Mouse (Mus musculus) intestine, embryonic 16.5 days (tissue): ENCODE results near the gene 1700015F17Rik. TPM values are rescaled to one million over a fixed set of nuclear protein-coding genes. Genes with fewer than 3 reads are reported as not detected.

Experiments
- ATAC-seq: fragments of 200-750 bp; cut with Nextera tagmentation; 2 replicates; pipeline ENCODE4 v1.8.0; 2017; ENCODE audit warnings: moderate TSS enrichment, moderate library complexity
- H3K27ac ChIP-seq: fragments of 300-500 bp; sonication (generic); 2 replicates; pipeline ENCODE4 v1.5.1; 2014; ENCODE audit warnings: mild to moderate bottlenecking, low read length
- H3K27me3 ChIP-seq: fragments of 300-500 bp; sonication (generic); replicated peaks from 2 replicates; pipeline ENCODE4 v1.6.1; 2014; ENCODE audit warnings: low read length, control low read depth, mixed read lengths; ENCODE audit not compliant: control insufficient read depth, insufficient read depth
- H3K36me3 ChIP-seq: fragments of 300-500 bp; sonication (generic); 2 replicates; pipeline ENCODE4 v1.6.1; 2014; ENCODE audit warnings: low read length, control low read depth; ENCODE audit not compliant: control insufficient read depth, insufficient read depth
- H3K4me1 ChIP-seq: fragments of 300-500 bp; sonication (generic); 2 replicates; pipeline ENCODE4 v1.6.1; 2014; ENCODE audit warnings: low read length, control low read depth, mixed read lengths; ENCODE audit not compliant: control insufficient read depth, insufficient read depth
- H3K4me2 ChIP-seq: fragments of 300-500 bp; sonication (generic); 2 replicates; pipeline ENCODE4 v1.6.1; 2014; ENCODE audit warnings: low read depth, low read length, control low read depth
- H3K4me3 ChIP-seq: fragments of 300-500 bp; sonication (generic); 2 replicates; pipeline ENCODE4 v1.5.1; 2014; ENCODE audit warnings: mild to moderate bottlenecking, low read length
- H3K9ac ChIP-seq: fragments of 300-500 bp; sonication (generic); 2 replicates; pipeline ENCODE4 v1.6.1; 2014; ENCODE audit warnings: low read depth, low read length
- H3K9me3 ChIP-seq: fragments of 300-500 bp; sonication (generic); 2 replicates; pipeline ENCODE4 v1.6.1; 2016; ENCODE audit warnings: low read length, control low read depth; ENCODE audit not compliant: control insufficient read depth
- WGBS: fragments of 180-500 bp; shearing (Covaris S2); extraction: QIAGEN DNeasy Blood & Tissue Kit; methylation state at CpG from one replicate; pipeline ENCODE4 v1.1.7; 2014; 5-methylcytosine and 5-hydroxymethylcytosine counted together
- polyA plus RNA-seq: library from polyadenylated mRNA; unstranded; fragments of >200 nt; fragmentation: Nextera tagmentation; extraction: Ambion mirVana; gene quantifications from 2 replicates; pipeline ENCODE4 v1.2.1, GENCODE M21; 2015

Gene 1700015F17Rik
- polyA plus RNA-seq, 1 experiment from 2014 or later: not detected

- Histone ChIP-seq H3K27me3 (no peaks in the 10 kb centered on the region), H3K4me3 (no peak overlapping the region), H3K9ac (no peak overlapping the region), H3K36me3 (0 out of 2 replicates have a peak, but pooled peaks cover 3% of the 10 kb centered on the region), H3K4me1 (no peaks in the 10 kb centered on the region), H3K27ac (no peak overlapping the region), H3K9me3 (no peaks in the 10 kb centered on the region), H3K4me2 (no peak overlapping the region)
- ATAC-seq: no peak
- 78% methylated on average over 4 of the region's 4 CpGs for WGBS
Measured at GRCm38 (mm10) chr5:5503381-5503780, 24.4 kb upstream of the 1700015F17Rik start.

- H3K4me1 ChIP-seq: no peaks in the 10 kb centered on the region
- no peak overlapping the region for H3K27ac ChIP-seq
- no peaks in the 10 kb centered on the region for H3K36me3 ChIP-seq
- H3K27me3 ChIP-seq: no peaks in the 10 kb centered on the region
- no peak overlapping the region for H3K4me2 ChIP-seq
- H3K4me3 ChIP-seq: no peak overlapping the region
- no peaks in the 10 kb centered on the region for H3K9me3 ChIP-seq
- ATAC-seq: no peak
- WGBS: 80% methylated on average over 2 of the region's 2 CpGs
- no peak overlapping the region for H3K9ac ChIP-seq
Measured at GRCm38 (mm10) chr5:5501583-5501982, 22.6 kb upstream of the 1700015F17Rik start.

DNA sequence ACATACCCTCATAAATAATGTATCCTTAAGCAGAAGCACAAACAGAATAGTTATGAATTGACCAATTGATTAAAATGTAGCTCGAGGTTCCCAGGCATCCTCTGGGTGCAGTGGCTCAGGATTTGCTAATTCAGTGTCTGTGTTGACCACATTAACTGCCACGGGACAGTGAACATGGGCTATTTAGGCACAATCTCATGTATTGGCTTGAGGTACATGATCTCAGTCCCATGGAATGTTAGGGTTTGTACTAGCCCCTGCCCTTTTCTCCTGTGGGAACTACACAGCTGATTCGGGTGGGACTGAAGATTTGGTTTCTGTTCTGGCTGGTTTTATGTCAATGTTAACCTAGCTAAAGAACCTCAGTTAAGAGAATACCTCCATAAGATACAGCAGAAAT is 17.4 kb upstream of the 1700015F17Rik start:
- H3K36me3 ChIP-seq: no peaks in the 10 kb centered on the region
- 68% methylated on average over 3 of the region's 3 CpGs for WGBS
- H3K4me3 ChIP-seq: no peak overlapping the region
- no peak overlapping the region for H3K4me2 ChIP-seq
- no peaks in the 10 kb centered on the region for H3K27me3 ChIP-seq
- H3K27ac ChIP-seq: no peak overlapping the region
- ATAC-seq: no peak
- H3K4me1 ChIP-seq: no peaks in the 10 kb centered on the region
- H3K9me3 ChIP-seq: no peaks in the 10 kb centered on the region
- no peak overlapping the region for H3K9ac ChIP-seq

DNA sequence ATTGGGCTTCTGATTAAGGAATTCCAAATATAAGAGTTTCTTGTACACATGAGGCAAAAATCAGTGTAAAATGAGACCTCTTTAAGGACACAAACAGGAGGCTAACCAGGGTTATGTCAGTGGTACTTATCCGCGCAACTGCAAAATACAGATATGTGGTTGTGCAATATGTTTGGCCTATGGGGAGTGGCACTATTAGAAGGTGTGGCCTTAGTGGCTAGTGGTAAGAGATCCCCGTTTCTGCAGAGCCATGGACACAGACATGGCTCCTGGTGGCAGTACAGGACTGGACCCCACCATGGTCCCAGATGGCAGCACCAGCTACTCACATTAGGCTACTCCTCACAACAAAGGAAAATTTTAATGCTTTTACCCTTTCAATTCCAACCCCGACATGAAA is 16.1 kb upstream of the 1700015F17Rik start:
- Histone ChIP-seq H3K27me3 (no peaks in the 10 kb centered on the region), H3K27ac (no peak overlapping the region), H3K36me3 (no peaks in the 10 kb centered on the region), H3K9me3 (no peaks in the 10 kb centered on the region), H3K4me2 (no peak overlapping the region), H3K9ac (no peak overlapping the region), H3K4me3 (no peak overlapping the region), H3K4me1 (no peaks in the 10 kb centered on the region)
- WGBS: 63% methylated on average over 4 of the region's 4 CpGs
- peak; percentile 76 for ATAC-seq

GRCm38 (mm10) chr5:5494269-5495005 is 15.5 kb upstream of the 1700015F17Rik start:
- Histone ChIP-seq H3K27me3 (no peaks in the 10 kb centered on the region), H3K4me3 (no peak overlapping the region), H3K9ac (no peak overlapping the region), H3K4me1 (no peaks in the 10 kb centered on the region), H3K36me3 (no peaks in the 10 kb centered on the region), H3K4me2 (no peak overlapping the region), H3K27ac (no peak overlapping the region), H3K9me3 (no peaks in the 10 kb centered on the region)
- peak; percentile 71 for ATAC-seq
- WGBS: 38% methylated on average over 16 of the region's 16 CpGs

DNA sequence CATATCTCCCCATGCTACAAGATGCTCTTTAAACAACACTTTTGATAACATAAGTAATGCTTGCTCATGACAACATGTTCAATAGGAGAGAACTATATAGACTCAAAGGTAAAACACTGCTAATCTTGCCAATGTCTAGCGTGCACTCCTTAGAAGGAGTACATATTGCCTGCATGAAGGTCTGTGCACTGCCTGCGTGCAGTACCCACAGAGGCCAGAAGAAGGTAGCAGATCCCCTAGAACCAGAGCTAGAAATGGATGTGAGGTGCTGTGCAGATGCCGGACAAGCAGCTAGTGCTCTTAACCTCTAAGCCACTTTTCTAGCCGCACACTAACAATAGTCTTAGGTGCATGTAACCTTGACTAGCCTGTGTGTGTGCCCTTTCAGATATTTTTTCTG is 13.2 kb upstream of the 1700015F17Rik start:
- no peak overlapping the region for H3K9ac ChIP-seq
- 93% methylated on average over 4 of the region's 4 CpGs for WGBS
- no peaks in the 10 kb centered on the region for H3K9me3 ChIP-seq
- H3K27ac ChIP-seq: no peak overlapping the region
- no peak for ATAC-seq
- no peak overlapping the region for H3K4me3 ChIP-seq
- H3K27me3 ChIP-seq: no peaks in the 10 kb centered on the region
- H3K4me2 ChIP-seq: no peak overlapping the region
- H3K36me3 ChIP-seq: no peaks in the 10 kb centered on the region
- H3K4me1 ChIP-seq: no peaks in the 10 kb centered on the region

- WGBS: 64% methylated on average over 3 of the region's 3 CpGs
- Histone ChIP-seq H3K4me1 (no peaks in the 10 kb centered on the region), H3K9ac (no peak overlapping the region), H3K27ac (no peak overlapping the region), H3K9me3 (no peaks in the 10 kb centered on the region), H3K36me3 (no peaks in the 10 kb centered on the region), H3K4me2 (no peak overlapping the region), H3K27me3 (no peaks in the 10 kb centered on the region), H3K4me3 (no peak overlapping the region)
- ATAC-seq: no peak
Measured at GRCm38 (mm10) chr5:5486071-5486470, 7.1 kb upstream of the 1700015F17Rik start.

DNA sequence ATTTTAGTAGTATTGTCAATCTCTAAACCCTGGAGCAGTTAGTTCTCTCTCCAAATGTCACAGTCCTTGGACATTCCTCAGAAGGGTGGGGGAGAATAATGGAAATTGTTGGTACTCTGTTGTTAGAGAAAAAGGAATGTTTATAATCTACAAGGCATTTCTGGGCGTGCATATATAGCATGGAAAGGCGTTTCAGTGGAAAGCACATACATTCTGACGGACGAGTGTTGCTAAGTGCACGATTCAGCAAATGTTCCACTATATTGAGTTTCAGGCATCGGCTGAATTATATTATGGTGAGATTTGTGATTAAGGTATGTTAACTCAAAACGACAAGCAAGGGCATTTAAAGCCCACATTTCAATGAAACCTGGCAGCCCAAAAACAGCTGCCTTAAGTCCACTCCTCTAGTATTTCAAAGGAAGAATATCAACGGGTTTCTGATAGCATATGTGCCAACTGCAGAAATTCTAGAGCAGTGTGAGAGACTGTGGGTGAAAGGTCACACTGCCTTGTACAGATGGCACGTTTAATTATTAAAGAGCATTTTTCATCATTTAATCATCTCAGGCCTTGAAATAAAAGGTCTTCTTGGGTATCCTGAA is 4.4 kb upstream of the 1700015F17Rik start:
- Histone ChIP-seq H3K4me1 (no peaks in the 10 kb centered on the region), H3K9ac (no peak overlapping the region), H3K36me3 (no peaks in the 10 kb centered on the region), H3K4me3 (no peak overlapping the region), H3K9me3 (no peaks in the 10 kb centered on the region), H3K4me2 (no peak overlapping the region), H3K27me3 (no peaks in the 10 kb centered on the region), H3K27ac (no peak overlapping the region)
- WGBS: 61% methylated on average over 9 of the region's 9 CpGs
- no peak for ATAC-seq

DNA sequence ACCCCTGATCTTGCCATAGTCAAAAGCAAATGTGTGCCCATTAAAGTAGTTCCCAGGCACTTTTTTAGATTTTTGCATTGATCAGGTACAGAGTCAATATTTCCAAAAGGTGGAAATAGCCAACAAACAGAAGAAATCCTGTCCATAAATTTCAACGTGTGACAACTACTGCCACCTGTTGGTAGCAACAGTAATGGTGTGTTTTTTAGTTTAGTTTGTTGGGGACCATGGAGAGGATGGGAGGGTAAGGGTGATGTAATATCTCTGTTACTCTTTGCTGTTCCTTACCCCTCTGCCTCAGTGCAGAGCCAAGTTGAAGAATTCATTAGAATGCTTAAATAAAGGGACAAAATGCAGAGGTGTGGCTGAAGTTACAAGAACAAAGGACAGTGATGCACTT is 2.7 kb upstream of the 1700015F17Rik start:
- H3K27me3 ChIP-seq: no peaks in the 10 kb centered on the region
- H3K9me3 ChIP-seq: no peaks in the 10 kb centered on the region
- H3K27ac ChIP-seq: no peak overlapping the region
- no peak overlapping the region for H3K4me2 ChIP-seq
- H3K4me3 ChIP-seq: no peak overlapping the region
- no peaks in the 10 kb centered on the region for H3K4me1 ChIP-seq
- H3K36me3 ChIP-seq: no peaks in the 10 kb centered on the region
- WGBS: 4% methylated on average over 1 of the region's 1 CpGs
- no peak for ATAC-seq
- H3K9ac ChIP-seq: no peak overlapping the region
